Mouse (Mus musculus) frontal cortex, postnatal 14 days (tissue): ENCODE results near the gene Gm10439.
"Not testable (repeated sequence)": the region's sequence is repeated elsewhere in the genome, so short reads cannot be mapped to it uniquely, and the experiment has no call there.

Source experiments
- DNase-seq, 2 experiments: peaks; one replicate each; pipeline ENCODE4 v3.0.0; 2022; ENCODE audit warnings: low spot score in 2 of 2

Gene Gm10439

DNA sequence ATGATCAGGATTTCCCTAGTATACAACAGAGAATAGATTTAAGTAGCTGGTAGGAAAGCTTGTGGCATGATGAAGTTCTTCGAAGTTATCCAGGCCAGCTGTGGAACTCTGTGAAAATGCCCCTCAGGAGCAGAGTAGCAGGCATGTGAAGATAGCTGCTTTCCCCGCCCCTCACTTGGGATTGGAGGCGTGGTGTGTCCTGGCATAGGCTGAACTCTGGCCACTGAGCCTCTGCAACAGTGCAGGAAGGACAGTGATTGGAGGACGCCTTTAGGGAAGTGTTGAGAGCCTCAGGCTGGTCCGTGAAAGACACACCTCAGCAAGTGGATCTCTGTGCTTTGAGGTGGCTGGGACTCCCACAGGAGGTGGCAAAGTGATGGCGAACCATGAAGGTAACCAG, at the start of gene Gm10439:
TSS of gene Gm10439 (plus strand) at position 301 of the 400 bp plus-strand sequence.
- not testable (repeated sequence) for DNase-seq
